Mouse (Mus musculus) megakaryocyte-erythroid progenitor cell, adult 5-6 weeks (primary cell): ENCODE measurements around the gene Retreg1. TPM values are rescaled to one million over a fixed set of nuclear protein-coding genes. Genes with fewer than 3 reads are reported as not detected.
A peak's percentile ranks its signal among the peaks of the same experiment; 100 is the strongest.

Experiments
- ATAC-seq: replicated peaks from 2 replicates; pipeline ENCODE4 v1.8.0; 2016; ENCODE audit warnings: mild to moderate bottlenecking, inconsistent platforms; ENCODE audit not compliant: severe bottlenecking, poor library complexity, low FRiP score, low TSS enrichment
- total RNA-seq, 2 experiments: library from RNA; stranded (forward) in 1 of 2; stranded (reverse) in 1 of 2; fragments of 200-1000, 215-1000 nt in 1 of 2; fragments of >200 nt in 1 of 2; fragmentation: Nextera tagmentation in 1 of 2; gene quantifications; 2 replicates each; pipeline ENCODE4 v1.2.3; 2014 to 2017

Gene Retreg1
- total RNA-seq, 2 experiments from 2014 or later: 12.3 to 20.6 TPM

DNA sequence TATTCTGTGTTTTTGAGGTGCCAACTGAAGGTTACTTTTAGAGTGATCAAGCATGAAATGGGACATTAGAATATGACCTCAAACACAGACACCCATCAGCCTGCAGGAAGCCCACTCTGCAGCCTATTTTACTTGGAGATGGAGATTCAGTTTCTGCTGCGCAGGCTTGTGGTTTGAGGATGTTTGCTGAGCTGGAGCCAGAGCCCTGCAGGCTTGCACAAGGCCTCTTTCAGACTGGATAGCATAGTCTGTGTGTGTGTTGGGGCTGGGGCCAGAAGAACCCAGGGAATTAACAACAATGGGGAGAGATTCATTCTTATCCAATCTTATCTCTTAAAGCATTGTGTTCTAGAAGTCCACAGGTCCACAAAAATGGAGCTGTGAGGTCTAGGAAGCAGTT is 30.6 kb downstream of the Retreg1 start:
- ATAC-seq: no peak

DNA sequence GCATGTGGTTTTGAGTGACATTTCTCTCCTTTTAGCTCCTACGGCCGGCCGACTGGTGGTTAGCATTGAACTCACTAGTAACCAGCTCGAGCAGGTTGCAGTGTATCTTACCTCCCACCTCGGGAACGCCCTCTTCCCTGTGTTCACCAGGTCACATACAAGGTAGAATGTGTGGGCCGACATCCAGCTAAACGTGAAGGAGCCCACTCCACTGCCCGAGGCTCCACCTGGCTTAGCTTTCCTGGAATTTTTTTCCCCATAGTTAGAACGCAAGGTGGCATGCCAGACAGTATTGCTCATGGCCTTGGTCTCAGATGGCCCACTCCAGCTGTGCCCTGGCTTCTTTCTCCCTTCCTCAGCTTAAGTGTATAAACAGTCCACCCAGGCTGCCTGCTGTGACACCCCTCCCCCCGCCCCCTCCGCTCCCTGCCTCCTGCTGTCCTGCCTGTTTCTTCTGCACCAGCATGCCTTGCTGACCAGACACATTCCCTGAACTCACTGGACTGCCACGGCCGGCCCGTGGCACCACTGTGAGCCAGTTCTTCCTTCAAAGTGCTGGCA is 33.7 kb downstream of the Retreg1 start:
- ATAC-seq: no peak

DNA sequence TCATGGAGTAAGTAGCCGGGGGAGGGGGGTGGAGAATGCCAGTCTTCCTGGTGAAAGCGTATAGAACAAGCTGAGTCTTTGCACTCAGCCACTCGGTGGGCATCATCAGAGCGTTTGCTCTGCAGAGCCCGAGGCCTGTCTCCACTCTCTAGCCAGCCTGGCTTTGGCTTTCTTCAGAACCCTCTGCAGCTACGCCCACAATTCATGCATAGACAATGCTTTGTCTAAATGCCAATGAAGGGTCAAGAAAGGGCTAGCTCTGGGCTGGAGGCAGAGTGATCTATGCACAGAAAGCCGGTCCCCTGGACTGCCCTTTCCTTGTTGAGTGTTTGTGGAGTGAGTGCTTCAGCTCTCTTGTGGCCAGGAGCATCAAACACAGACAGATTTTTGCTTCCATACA is 34.8 kb downstream of the Retreg1 start:
- ATAC-seq: no peak

DNA sequence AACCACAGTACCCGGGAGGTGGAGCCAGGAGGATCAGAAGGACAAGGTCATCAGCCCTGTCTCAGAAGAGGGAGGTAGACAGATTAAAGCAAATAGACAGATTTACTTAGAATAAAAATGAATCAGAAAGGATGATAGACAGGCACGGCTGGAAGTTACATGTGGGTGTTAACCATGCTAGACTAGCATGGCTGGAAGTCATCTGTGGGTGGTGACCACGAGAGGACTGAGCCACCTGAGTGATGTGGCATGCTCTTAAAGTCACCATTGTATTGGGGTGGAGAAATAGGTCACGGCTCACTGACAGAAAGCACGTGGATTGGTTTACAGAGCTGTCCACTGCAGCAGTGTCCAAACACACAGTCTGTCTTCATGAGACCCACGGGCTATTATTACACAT is 36.2 kb downstream of the Retreg1 start:
- no peak for ATAC-seq

DNA sequence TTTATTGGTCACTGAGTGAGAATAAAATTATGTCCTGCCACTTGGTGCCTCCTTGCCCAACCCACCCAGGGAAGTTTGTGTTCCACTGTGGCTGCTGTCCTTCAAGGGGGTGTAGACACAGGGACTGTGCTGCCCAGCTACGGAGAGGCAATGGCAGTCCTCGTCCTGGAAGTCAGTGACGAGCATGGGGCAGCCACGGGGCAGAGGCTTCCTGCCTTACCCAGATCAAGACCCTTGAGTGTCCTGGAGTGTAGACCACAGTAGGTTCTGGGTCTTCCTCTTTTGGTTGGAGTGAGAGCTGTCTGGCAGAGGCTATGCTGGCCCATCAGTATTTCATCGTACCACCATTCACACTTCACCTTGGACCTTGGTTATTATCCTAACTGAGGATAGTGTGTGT is 37.2 kb downstream of the Retreg1 start:
- ATAC-seq: no peak

DNA sequence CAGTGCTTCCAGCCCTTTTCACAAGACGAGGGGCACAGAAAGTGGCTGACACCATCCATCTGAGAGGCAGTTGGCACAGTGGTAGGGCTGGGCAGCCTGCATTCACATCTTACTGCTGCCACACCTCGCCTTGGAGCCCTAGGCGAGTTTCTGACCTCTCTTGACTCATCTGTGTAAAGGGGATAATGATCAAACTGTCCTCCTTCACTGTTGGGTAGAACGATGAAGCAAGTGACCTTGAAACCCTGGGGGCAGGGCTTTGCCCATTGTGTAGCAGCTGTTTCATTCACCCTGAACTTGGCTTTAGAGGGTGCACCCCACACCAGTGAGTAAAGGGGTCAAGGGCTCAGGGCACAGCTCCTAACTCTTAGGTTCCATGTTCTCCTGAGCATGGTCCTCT is 39.0 kb downstream of the Retreg1 start:
- no peak for ATAC-seq

DNA sequence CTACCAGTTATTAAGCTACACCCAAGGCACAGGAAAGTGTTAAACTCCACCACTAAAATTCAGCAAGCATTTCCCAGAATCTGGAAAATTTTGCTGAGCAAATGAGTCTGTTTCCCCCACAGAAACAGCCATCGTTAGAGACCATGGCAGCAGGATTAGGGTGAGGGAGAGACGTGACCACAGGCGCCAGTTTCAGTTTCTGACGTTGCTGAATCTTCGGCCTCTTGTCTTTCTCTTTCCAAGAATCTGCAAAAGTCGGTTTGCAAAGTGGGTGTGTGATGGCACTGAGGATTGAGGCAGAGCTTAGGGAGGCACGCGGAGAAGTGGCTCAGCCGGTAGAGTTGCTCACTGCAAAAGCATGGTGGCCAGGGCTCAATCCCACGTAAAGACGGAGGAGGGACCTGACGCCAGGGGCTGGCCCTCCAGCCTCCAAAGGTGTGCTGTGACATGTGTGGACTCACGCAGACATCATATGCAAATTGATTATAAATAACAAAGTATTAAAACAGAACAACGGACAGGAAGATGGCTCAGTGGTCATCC is 41.5 kb downstream of the Retreg1 start:
- ATAC-seq: peak; percentile 62; the same call in 1 of the 2 replicates

DNA sequence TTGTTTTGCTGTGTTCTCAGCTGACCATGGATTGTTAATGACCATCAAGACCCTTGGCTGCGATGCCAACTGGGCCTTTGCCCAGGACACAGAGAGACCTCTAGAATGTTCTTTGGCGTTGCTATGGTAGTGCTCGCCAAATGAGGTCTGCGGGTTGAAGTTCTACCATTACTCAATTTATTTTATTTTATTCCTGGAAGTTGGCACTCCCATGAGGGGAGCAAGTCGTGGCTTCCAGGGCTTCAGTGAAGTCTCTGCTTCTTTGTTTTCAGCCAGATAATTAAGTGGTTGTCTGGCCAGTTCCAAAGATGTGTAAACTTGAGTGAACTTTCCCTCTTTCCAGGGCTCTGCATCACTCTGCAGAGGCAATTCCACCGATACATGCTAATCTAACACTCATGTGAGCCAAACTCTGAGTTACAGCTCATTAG is 43.6 kb downstream of the Retreg1 start:
- no peak for ATAC-seq

DNA sequence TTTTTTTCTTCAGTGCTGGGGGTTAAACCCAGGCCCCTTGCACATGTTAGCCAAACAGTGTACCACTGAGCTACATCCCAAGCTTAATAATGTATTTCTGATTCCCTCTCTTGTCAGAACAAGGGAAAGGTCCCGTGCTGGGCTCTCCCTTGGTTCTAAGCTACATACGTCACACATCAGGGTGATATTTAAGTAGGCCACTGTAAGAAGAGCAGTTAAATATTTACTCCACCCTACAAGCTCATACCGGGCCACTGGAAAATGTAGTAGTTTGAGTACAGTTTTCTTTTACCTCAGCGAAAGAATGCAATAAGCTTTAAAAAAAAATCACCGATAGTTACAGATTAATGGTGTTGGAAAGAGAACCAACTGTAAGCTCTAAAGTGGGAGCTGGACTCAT is 46.9 kb downstream of the Retreg1 start:
- no peak for ATAC-seq

DNA sequence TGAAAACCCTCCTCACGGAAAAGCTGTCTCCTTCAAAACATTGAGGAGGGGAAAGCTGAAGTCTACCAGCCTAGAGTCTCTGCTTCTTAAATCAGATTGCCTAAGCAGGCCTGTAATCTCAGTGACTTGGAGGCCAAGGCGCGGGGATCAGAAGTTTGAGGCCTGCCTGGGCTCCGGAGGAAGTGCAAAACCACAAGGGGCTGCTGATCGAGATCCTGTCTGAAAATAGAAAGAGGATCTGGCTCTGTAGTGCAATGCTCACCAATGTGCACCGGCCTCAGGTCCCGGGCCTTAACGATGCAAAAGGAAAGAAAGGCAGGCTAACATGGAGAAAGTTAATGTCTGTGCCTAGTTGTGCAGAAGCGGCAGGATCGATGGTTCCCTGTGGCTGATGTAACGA is 48.6 kb downstream of the Retreg1 start:
- ATAC-seq: peak; percentile 76

DNA sequence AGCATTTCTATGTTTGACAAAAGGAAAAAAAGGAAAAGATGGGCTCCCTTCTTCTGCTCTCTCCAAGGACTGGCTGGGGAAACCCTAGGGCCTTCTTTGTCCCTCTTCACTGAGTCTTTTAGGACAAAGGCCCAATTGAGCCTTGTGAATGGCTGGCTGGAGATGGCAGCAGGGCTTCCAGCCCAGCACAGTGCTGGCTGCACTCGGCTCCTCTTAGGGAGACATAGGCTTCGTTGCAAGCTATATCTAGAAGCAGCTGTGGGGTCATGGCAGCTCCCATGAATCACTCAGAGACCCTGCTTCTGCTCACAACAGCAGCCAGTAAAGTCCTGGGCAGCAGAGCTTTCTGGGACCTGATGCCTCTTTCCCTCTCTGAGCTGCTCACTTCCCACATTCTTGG is 50.3 kb downstream of the Retreg1 start:
- no peak for ATAC-seq

DNA sequence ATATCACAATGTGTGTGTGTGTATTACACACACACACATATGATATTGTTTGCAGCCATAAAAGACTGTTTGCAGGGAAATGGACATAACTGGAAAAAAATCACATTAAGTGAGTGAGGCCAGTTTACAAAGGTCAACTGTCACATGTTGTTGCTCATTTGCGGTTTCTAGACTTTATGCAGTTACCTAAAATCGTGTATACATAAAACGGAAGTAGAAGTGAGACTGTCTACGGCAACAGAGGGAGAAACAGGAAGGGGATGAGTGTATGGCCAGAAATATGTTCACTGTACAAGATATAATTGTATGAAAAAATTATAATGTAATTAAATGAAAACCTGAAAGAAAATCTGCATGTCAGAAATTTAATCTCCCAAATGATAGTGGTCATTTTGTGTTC is 53.8 kb downstream of the Retreg1 start:
- ATAC-seq: no peak

DNA sequence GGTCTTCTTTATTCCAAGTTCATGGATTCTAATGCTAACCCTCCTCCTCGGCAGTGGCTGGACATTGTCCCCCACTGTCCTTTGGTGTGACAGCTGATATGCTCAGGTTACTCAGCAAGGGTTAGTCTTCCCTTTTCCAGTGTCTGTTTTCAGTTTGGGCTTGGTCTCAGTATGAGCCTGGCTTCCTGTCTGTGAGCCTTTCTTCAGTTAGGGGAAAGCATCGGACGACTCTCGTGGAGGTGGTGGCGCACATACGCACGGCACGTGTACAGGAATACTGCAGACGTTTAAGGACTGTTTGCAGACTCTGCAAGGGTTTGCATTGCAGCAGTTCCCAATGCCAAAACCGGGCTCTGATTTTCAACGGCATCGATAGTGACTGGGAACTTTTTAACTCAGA is 54.6 kb downstream of the Retreg1 start:
- ATAC-seq: no peak

DNA sequence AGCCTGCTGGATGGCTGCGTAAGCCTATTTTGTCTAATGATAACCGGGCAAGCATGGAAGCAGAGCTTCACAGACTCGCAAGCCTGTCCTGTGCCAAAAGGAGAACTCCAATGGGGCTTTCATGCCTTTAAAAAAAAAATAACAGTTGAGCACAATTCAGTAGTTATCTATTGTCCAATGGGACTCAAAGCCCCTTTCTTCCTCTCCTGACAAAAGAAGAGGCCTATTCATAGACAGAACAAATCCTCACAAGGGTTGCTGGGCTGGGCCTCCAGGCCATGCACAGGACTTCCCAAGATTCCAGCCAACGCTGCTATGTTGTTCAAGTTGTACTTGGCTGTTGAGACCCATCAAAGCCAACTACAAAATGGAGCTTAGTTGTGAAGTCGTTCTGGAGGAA is 56.0 kb downstream of the Retreg1 start:
- no peak for ATAC-seq

DNA sequence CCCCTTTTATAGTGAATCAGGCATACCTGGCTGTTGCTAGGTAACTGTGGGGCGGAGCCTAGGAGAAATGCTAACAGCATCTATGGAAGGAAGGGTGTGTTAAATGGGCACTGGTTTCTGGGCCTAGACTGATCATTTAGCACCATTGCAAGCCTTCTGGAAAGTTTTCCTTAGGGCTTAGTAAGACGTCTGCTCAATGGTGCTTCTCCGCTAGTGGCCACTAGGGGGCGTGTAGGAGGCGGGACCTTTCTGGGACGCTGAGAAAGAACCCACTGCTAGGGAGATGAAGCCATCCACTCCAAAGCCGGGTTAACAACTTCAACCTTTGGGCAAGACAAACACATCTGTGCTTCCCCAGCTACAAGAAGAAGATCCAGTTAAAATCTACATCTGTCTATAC is 57.6 kb downstream of the Retreg1 start:
- ATAC-seq: peak; percentile 84

DNA sequence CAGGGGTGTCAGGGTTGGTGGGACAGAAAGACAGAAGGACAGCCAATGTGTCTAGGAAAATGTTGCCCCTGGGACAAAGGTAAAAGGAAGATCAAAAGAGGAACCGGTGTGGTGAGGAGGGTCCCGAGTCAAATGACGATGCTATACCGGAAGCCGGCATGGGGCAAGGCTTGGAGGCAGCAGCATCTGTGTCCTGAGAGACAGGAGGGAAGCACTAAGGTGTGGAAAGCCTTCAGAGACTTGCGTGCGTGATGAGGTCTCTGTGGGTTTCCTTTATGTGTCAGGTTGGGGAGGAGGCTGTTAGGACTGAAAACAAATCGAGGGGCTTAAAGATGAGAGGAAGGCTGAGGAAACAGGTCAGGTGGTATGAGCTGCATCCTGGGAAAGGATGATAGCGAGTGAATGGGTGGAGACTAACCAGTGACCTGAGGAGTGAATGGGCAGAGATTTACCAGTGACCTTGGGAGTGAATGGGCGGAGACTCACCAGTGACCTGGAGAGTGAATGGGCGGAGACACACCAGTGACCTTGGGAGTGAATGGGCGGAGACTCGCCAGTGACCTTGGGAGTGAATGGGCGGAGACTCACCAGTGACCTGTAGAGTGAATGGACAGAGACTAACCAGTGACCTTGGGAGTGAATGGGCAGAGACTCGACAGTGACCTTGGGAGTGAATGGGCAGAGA is 60.1 kb downstream of the Retreg1 start:
- no peak for ATAC-seq

DNA sequence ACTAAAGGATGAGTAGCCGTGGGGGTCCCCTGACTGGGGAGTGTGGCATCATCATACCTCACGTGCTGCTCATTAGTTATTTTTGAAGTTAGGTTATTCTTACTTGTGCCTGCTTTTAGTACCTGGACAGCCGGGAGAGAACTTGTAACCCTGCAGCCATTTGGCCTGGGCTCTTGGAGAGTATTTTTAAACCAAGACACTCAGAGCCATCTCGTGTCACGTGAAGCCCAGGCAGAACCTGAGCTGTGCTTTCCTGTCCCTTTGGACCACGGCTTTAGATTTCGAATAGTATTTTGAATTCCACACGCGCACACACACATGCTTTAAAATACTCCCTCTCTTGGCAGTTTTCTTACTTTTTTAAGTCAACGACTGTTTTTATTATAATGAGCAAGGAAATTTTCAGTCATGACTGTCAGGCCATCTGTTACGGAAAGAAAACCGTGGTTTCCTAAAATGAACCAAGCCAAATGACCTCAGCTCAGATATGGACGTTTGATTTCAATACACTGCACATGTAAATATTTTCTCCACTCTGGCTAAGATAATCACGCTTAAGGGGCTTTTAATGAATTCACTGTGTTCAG is 61.5 kb downstream of the Retreg1 start:
- 0 out of 2 replicates have a peak, but pooled peaks have one; percentile 8 for ATAC-seq

DNA sequence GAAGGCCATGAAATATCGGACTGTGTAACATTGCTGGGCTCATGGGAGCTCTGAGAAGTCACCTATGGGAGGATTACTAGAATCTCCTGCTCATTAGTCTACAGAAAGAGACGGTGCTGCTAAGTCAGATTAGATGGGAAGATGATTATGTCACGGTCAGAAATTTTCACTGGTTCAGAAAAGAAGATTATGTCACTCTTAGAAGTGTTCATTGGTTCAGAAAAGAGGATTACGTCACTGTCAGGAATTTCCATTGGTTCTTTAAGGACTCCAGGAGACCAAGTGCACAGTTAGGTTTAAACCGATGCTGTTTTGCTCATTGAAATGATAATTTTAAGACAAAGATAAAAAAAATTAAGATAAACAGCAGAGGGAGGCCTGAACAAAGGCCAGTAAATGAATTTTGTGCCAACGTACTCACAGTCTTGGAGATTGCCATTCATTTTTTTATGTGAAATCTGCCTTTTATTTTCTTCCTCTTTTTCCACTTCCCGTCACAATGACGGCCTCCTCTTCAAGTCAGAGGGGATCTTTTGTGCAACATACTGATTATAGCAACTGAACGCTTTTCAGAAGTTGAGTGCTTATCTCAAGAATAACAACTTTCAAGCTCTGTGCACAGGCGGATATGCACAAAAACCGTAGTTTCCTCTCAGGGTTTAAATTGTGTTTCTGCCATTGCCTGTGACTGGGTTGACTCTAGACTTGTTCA is 67.0 kb downstream of the Retreg1 start:
- peak; percentile 75 for ATAC-seq

DNA sequence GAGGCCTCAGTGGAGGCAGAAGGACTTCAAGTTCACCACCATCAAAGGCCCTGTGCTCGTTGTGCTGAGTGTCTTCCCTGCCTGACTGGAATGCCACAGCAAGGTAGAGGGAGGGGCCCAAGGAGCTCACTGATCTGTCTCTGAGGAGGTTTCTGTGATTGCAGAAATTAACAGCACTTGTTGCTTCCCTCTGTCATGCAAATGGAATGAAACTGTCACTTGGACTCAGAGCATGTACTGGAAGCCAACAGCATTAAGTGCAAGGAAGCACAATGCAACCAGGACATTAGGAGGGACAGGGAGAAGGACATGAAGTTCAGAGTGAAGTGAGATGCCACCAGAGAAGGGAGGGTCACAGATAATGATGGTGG is 67.5 kb downstream of the Retreg1 start:
- peak; percentile 28; the same call in 1 of the 2 replicates for ATAC-seq

DNA sequence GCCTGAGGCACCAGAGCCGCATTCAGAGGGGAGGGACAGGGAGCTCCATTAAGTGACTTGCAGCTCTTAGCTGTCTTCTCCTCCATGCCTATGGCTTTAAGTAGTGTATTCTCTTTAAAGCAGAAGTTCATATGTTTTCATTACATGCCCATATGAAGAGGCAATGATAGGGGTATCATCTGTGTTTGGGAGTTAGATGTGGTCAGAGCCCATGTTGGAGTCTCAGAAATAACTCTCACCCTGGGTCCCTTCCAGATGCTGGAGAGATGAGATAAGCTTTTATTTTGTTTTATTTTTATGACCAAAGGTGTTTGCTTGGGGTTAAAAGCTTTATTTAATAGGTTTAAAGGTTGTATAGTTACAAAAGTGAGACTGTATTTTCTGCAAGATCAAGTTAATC is 67.9 kb downstream of the Retreg1 start:
- peak; percentile 43 for ATAC-seq
